Mouse (Mus musculus): ENCODE data around the gene Msh4.

DNA sequence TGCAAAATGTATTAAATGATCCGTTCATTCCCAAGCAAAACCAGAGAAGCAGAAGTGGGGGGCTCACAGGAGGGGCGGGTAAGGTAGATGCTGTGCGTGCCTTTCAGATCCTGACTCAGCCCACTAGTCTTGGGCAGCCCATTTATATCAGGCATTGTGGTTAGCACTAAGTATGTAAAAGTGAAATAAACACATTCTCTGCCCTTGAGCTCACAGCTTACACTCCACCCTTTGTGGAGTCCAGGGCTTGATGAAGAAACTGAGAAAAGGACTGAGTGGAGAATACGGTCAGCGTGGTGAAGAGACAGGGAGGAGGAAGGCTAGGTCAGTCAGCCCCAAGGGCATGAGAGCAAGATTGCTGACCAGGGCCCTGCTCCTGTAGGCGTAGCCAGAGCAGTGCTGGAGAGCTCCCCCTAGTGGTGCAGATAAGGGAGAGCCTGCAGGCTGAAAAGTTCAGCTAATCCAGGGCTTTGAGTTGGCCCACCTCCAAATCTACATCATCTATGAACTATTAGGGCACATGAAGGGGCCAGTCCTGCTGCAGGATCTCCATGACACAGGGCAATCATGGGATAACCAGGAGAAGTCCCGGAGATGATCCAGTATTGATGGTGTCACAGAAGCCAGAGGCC is 70.4 kb downstream of the Msh4 start:
- no peak for TF ChIP-seq POLR2A (IDR thresholded peaks at IDR 0.05; ENCODE audit: insufficient read depth, low read depth, low read length)
- TF ChIP-seq CTCF (IDR thresholded peaks at IDR 0.05; ENCODE audit: insufficient read depth, low read depth, low read length) = peak; percentile 51; the same call in 1 of the 2 replicates

Measured in olfactory bulb, adult 2 months (tissue).